Mouse (Mus musculus): ENCODE data around the gene Hoxb1. TPM values are rescaled to one million over a fixed set of nuclear protein-coding genes. Genes with fewer than 3 reads are reported as not detected.
A peak's percentile ranks its signal among the peaks of the same experiment; 100 is the strongest.

The Hoxb1 gene
- total RNA-seq, 2 experiments from 2014 or later, result not detected

DNA sequence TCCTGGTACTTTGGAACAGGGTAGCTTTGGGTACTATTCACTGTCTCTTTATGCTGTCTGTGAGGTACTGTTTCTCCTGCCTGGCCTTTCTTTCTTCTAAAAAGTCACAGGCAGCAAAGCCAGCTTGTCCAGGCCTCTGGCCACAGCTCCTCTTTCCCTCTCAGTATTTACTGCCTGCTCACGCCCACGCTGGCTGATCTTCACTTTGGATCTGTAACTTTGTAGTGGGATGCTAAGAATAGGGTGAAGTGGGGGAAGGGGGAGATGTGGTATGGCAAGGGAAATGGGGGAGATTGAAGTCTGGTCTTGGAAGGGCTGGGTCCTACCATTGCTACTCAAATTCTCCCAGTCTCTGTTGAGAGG, 31.6 kb upstream of the Hoxb1 start:
- DNase-seq, result no peak

DNA sequence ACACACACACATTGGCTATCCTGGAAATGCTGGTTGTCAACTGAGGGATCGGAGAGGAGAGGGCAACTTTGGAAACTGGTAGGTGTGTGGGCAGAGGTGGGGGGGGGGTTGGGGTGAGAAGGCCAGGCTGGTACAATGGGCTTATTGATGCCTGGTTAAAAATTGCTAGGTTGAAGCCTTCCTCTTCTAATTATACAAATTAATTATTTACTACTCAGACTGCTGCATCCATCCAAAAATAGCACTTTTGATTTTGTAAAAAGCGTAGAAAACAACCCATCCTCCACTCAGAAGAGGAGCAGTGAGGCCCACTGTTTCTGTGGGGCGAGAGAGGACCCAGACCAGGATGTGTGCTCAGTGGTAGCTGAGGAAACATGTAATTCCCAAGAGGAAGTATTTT, 30.6 kb upstream of the Hoxb1 start:
- DNase-seq, result no peak

DNA sequence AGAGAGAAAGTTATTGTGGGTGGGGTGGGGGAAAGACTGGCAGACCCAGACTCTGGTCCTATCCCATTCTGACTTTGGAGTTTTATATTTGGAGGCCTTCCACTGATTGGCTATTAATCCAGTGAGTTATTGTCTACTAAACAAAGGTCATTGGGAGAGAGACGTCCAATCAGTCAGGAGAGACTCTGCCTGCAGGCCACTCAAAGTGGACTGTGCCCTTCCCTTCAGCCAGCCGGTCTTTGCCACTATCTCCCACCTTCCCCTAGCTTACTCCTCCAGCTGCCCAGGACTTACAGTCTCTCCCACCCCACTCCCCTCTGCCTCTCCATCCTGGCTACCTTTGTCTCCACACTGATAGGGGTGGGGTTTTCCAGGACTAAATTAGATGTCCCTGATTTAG, 29.0 kb upstream of the Hoxb1 start:
- DNase-seq, result no peak

DNA sequence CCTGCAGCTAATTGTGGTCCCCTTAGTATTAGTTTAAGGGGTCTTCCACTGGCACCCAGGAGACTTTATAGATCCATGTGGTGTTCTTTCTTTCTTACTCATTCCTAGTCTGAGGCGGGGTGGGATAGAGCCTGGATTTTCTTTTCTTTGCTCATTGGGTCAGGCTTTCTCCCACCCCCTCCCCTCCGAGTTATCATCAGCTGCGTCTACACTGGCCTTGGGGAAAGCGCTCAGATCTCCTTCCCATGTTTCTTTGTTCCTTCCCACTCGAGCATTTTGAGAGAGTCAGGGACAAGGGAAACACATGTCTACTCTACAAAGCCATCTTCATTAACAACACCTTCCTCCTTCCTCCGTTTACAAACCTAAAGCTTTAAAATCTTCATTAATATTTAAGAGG, 28.5 kb upstream of the Hoxb1 start:
- no peak for DNase-seq

DNA sequence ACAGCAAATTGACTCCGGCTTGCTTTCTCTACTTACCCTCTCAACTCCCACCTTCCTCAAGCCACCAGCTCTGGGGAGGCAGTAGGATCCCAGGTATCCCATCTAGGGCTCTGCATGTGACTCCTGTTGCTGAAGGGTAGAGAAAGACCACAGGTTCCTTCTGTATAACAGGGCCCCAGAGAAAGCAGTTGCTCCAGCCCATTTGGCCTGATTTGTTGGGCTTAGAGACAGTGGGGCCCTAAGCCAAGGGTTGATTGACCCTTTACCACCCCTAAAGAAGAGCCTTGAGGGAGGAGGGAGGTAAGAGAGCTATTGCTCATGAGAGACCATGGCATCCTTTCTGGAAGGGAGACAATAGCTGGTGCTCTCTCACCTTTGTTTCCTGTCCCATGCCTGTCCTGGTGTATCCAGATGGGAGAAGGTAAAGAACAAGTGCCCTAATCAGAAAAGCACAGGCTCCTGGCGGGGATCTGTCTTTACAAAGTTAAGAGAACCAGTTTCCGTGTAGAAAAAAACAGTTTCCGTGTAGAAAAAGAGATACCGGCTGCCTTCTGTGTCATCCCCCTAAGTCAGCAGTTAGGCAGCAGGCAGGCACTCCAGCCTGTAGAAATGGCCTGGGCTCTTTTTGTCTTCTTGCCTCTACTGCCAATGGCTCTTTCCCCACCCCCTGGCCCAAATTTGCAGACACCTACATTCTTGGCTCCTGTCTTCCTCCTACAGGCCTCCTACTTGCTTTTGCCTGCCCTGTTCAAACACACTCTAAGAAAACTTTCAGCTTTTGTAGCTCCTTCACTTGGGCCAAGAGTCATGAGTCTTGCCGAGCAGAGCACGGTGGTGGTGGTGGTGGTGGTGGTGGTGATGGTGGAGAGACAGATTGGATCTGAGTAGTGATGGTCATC, 26.3 kb upstream of the Hoxb1 start:
- no peak for DNase-seq

DNA sequence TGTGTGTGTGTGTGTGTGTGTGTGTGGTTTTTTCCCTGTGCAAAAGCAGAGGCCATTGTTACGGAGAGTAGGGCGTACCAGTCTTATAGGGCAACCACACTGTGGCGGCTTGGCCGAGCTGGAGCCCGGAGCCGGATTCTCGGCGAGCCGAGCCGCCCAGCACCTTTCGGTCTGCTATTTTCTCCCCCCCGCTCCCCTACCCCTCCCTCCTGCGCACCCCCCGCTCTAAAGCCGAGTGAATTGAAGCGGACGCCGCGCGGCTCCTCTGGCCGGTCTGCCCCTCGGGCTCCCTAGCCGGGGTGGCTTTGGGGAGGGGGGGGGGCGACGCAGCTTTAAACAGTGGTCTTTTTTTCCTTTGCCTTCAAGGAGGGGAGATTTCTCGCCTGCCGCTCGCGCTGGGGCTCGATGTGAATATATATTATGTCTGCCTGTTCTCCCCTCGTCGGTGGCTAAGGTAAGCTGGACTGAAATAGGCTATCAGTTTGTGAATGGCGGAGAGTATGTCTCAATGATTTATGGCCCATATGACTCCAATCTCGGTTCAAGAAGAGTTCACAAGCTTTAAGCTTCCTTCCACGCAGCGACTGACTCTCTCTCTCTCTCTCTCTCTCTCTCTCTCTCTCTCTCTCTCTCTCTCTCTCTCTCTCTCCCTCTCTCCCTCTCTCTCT, 24.7 kb upstream of the Hoxb1 start:
- DNase-seq, result no peak

DNA sequence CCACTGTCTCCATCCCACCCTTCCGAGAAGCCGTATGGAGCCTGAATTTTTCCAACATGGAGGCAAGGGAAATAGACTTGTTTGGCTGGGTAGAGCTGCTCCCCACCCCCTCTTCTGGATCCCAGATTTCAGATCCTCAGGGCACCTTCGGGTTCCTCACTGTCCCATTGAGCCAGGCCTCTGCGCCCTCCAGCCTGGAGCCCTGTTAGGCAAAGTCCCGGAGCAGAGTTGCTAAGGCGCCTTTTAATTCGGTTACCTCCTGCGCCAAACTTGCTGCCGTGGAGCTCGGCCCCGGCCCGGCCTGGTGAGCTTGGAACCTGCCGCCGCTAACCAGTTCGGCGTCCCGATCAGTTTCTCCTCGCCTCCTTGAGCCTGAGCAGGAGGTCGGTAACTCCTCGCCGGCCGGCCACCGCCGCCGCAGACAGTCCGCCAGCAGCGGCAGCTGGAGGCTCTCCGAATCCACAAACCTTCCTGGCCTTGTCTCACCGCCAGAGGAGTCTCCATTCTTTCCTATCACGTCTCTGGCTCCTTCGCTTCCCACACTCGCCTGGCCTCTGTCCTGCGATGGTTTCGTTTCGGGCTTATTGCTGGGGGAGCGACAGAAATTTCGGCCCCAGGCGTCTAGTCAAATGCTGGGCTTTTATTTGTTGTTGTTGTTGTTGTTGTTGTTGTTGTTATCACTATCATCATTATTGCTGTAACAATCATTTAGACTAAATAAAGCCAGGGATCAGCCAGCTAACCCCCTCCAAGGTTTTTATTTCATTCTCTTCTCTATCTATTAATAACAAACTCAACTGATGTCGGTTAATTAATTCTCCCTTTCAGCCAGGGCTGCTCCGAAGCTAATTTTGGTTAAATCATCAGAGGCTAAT, 23.6 kb upstream of the Hoxb1 start:
- peak; percentile 53 to 61 for DNase-seq

DNA sequence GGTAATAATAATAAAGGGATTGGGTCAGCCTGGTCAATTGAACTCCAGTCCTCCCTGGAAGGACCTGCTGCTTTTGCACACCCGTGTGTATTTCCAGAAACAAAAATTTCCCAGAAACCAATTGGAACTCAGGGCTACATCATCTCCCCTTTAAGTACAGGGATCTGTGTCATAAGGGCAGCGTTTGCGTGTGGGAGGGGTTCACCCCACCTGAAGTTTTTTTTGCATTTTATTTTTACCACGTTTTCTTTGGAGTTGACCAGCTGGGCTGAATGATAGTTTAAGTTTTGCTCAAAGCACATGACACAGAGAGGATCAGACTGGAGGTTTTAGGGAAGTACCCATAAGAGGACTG, 23.0 kb upstream of the Hoxb1 start:
- no peak for DNase-seq

DNA sequence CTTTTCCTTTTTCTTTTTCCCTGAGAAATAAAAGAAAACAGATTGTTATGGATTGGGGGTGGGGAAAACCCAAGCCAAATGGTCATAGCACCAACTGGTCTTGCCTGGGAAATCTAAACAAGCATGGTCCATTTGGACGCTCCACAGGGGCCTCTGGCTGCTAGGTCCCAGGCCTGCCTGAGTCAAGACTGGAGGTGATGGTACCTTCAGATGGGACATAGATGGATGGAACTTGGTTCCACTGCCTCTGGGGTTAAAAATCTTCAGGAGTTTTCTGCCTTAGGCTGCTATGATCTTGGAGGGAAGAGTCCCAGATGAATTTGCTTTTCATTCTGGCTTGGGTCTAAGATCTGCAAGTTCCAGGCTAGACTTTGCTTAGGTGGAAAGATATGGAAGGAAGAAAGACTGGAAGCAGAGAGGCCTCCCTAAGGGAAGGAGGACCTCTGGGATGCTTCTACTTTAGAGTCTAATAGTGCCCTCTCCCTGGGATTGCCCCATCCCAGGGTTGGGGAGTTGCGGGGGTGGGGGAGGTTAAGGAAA, 22.3 kb upstream of the Hoxb1 start:
- no peak for DNase-seq

DNA sequence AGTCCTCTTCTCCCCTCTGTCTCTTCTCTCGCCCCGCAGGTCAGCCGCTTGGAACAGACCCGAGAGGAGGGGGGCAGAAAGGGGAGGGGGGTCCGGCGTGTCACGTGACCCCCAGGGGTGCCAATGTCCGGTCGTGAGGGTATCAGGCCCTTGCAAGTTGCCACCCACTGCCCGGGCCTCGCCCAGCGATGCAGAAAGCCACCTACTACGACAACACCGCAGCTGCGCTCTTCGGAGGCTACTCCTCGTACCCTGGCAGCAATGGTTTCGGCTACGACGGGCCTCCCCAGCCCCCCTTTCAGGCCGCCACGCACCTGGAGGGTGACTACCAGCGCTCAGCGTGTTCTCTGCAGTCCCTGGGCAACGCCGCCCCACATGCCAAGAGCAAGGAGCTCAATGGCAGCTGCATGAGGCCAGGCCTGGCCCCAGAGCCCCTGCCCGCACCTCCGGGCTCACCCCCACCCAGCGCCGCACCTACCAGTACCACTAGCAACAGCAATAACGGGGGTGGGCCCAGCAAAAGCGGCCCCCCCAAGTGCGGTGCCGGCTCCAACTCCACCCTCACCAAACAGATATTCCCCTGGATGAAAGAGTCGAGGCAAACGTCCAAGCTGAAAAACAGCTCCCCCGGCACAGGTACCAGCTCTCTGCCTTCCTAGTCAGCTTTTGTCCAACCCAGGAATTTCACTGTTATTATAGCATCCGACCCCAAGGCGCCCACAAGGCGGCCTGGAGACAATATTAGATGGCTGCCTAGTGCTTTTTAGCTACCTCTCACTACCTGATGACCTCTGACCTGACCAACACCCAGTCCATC, 21.3 kb upstream of the Hoxb1 start:
- DNase-seq, result no peak

DNA sequence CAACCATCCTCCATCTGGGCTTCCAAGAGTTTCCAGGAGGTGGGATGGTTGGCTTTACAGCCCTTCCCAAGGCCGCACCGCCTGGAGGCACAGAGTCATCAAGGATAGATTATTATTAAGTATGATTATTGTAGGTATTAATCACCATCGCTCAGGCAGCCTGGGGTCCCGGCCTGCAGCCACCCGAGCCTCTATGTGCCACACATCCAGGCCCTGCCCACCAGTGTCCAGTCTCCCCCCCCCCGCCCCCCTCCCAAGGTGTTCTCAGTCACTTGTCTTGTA, 20.7 kb upstream of the Hoxb1 start:
- DNase-seq, result no peak

DNA sequence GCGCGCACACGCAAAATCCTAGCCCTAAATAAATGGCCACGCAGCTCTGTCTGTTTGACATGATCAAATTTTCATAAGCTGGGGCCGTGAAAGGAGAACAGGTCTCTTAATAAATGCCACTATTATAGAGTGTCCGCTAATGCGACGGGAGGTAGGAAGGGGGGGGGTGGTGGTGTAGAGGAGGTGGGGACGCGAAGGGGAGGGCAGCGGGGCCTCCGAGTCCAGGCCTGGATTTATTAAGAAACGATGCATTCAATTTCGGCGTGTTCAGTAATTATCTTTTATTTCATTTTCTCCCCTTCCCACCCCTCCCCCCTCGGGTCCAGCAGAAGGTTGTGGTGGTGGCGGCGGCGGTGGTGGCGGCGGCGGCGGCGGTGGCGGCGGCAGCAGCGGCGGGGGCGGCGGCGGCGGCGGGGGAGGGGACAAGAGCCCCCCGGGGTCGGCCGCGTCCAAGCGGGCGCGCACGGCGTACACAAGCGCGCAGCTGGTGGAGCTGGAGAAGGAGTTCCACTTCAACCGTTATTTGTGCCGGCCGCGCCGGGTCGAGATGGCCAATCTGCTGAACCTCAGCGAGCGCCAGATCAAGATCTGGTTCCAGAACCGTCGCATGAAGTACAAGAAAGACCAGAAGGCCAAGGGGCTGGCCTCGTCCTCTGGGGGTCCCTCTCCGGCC, 20.2 kb upstream of the Hoxb1 start:
- DNase-seq, result no peak

DNA sequence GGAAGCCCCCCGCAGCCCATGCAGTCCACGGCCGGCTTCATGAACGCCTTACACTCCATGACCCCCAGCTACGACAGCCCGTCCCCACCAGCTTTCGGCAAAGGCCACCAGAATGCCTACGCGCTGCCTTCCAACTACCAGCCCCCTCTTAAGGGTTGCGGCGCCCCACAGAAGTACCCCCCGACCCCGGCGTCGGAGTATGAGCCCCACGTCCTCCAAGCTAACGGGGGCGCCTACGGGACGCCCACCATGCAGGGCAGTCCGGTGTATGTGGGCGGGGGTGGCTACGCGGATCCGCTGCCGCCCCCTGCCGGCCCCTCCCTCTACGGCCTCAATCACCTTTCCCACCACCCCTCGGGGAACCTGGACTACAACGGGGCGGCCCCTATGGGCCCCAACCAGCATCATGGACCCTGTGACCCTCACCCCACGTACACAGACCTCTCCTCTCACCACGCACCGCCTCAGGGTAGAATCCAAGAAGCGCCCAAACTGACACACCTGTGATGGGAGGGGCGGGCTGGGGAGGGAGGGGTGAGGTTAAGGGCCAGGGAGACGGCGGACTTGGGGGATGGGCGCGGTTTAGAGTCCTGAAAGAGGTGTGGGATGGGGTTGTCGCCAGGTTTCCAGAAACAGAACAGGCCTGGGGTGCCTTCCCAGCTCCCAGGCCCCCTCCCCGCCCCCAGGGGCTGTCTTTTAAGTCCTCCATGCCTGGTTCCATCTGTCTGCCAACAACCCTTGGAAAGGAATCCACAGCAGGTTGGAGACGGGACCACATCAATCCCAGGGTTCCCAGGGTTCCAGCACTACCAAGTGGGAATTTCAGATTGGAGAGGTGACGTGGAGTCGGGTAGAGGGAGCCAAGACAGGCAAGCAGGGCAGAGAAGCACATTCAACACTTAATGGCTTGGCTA, 19.4 kb upstream of the Hoxb1 start:
- no peak for DNase-seq

DNA sequence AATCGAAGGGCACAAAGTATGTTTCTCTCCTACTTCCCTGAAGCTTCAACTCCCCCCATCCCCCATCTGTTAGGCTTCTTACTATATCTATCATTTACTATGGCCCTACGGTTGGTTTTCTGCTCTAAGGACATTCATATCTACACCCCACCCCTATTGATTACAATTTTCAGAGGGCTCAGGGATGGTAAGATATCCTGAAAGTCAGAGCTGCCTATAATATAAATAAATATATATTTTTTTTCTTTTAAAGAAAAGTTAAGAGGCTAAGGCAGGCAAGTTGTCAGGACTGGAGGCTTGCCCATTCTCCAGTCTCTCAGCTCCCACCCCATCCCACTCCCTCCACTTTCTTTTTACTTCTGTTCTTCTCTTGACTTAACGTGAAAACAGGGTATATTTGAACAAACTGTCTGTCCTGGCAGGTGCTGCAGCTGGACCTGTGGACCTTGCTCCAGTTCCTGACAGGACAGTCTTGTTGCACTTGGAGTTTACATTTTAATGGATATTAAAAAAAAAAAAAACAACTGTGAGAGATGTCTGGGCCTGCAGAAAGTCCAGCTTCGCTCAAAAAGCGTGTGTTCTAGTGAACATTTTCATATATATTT, 18.5 kb upstream of the Hoxb1 start:
- no peak for DNase-seq

DNA sequence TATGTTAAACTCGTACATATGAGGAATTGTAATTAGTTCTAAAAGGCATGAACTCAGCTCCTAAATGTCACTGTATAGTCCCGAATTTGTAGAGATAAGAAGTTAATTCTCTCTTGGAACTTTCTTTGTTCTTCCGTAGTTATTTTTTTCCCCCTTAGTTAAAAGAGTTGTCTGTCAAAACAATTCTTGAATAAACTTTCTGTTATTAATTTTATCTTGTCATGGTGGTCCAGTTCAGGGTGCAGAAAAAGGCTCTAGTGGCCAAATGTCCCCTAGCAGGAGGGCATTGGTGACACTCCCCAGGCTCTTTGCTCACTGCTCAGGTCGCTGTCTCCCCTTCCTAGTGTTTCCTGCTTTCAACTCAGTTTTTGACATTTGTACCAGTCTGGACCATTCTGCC, 17.8 kb upstream of the Hoxb1 start:
- DNase-seq, result no peak

DNA sequence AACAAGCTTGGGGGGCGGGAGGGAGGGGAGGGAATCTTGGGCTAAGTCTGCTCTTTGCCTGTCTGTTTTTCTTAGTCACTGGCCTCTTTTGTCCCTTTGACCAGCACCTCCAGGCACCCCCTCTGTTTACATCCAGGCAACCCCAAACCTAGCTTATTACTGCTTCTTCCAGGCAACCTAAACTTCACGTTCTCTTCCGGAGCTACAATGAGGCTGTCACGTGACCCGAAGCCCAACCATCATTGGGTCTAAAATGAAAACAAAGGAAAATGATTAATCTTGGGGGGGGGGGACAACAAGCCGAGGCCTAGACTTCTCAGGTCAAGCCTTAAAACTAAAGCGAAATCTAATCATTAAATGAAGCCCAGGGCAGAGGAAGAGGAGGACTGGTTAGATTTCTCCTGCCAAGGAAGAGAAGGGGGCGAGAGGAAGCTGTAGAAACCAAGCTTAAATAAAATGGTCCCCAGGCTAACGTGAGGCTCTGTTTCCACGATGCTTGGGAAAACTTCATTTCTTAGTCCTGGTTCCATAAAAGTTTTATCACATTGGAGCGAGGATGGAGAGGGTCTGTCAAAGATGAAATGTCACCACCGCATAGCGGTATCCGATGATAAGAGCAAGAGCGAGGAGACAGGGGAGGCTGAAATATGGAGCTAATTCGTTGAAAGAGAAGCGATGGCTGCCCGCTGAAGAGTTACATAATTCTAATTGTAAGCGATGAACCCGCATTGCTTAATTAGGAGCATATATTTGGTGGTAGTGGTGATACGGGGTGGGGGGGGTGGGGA, 17.2 kb upstream of the Hoxb1 start:
- DNase-seq, result no peak

DNA sequence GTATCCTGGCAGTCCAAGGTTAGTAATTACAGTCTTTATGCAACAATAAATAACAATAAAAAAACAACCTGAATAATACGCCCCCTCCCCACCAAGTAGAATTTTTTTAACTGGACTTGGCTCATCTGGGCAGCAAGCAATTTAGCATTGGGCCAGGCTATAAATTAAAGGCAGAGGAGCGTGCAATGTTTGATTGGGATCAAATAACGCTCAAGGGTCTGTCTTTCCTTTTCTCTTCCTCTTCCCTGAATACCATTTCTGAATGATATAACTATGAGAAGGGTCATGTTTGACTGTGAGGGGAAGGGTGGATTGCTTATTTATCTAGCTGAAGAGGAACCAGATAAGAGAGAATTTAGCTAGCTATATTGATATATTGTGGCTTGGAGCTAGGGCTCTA, 16.6 kb upstream of the Hoxb1 start:
- no peak for DNase-seq

DNA sequence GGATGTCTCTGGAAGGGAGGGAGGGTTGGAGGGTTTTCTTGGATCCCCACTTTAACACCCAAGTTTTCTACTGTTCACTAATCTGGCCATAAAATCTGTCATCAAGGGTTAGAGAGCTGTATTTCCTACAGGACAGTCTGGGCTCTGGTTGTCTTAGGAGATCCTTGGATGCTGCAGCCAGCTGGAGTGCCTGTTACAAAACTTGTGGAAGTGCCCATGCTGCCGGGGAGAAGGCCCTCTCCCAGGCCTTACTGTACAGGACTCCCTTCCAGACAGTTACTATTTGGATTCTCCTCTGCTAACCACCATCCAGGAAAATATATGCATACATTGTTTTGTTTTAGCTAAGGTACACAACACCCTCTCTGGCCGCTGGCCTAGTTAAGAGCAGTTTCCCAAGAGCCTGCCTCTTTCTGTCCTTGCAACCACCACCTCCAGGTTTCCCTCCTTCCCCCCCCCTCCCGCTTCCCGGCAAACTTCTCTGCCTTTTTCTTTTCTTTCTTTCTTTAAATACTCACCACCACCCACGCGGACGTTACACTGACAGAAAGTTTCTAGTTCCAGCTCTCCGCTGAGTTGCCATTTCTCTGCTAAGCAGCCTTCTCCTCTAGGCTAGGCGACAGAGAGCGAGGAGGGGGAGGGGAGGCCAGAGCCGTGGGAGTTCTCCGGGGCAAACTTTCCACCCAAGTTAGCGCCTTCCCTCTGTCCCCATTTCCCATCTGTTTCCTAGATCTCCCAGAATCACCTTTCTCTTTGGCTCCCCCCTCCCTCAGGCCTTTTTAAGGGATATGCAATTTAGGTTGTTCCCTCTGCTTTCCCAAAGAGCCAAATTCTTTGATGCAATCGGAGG, 15.8 kb upstream of the Hoxb1 start:
- DNase-seq, result no peak
